Mouse (Mus musculus) urinary bladder, postnatal 10 days (tissue): ENCODE measurements around the gene Rab3gap1.

Source experiments
- DNase-seq: peaks from one replicate; pipeline ENCODE4 v3.0.0; 2022; ENCODE audit warnings: low spot score

The Rab3gap1 gene

GRCm38 (mm10) chr1:127983274-127983993 is 114.9 kb downstream of the Rab3gap1 start:
- no peak for DNase-seq

GRCm38 (mm10) chr1:127985391-127985790 is 116.8 kb downstream of the Rab3gap1 start:
- no peak for DNase-seq

DNA sequence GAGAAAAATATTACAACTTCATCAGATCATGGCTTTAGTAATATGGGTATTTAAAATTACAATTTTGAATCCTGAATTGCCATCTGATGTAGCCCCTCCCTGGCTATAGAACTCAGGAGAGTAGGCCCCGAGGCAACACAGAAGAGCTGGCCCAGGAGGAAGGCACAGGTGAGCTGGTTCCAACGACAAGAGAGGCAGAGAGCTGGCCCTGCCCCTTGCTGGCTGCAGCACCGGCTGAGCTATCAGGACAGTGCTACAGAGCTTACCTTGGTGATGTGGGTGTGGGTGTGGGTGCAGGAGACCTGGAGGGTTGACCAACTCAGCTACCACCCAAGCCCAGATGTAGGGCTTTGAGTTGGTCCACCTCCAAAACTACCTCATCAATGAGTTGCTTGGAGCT is 119.7 kb downstream of the Rab3gap1 start:
- no peak for DNase-seq

DNA sequence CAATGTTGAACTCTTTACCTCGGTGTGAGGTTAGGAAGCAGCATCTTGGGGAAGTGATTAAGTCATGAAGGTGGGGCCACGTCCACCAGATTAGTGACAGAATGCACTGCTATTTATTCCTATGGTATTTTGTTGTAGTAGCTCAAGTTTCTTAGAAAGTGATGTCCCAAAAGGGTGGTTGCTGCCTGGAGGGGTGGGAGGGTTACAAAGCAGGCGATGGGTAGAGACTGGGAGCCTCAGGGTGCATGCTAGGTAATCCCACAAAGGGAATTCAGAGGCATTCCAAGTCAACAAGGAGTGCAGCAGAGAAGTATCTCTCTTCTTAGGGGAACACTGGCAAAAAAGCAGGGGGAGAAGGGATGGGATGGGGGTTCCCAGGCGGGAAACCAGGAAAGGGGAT is 120.8 kb downstream of the Rab3gap1 start:
- no peak for DNase-seq

GRCm38 (mm10) chr1:127989876-127990731 is 121.5 kb downstream of the Rab3gap1 start:
- no peak for DNase-seq
